Mouse (Mus musculus): ENCODE data around the gene Gm21409. TPM values are rescaled to one million over a fixed set of nuclear protein-coding genes. Genes with fewer than 3 reads are reported as not detected.
"Not testable (repeated sequence)": the region's sequence is repeated elsewhere in the genome, so short reads cannot be mapped to it uniquely, and the experiment has no call there.

Gene Gm21409
- not detected in 2 replicates for polyA plus RNA-seq (2016; fragmentation: Nextera tagmentation; extraction: Ambion mirVana)

- not testable (repeated sequence) for H3K27ac ChIP-seq; ATAC-seq (ENCODE audit: low FRiP score, low read depth); H3K4me3 ChIP-seq; H3K9ac ChIP-seq; H3K36me3 ChIP-seq; H3K27me3 ChIP-seq (replicated peaks); H3K4me2 ChIP-seq (replicated peaks); H3K4me1 ChIP-seq; H3K9me3 ChIP-seq
- no CpG with 5 or more reads among the region's 6 CpGs for WGBS
Observed at GRCm38 (mm10) chrY:84746385-84746784, at the start of gene Gm21409. TSS of gene Gm21409 (plus strand) at chrY:84746685.

Other genes starting within 250 kb of the Gm21409 start
- gene Gm21394, start 181.8 kb upstream of the Gm21409 start, polyA plus RNA-seq (2016; fragmentation: Nextera tagmentation; extraction: Ambion mirVana): not detected in 2 replicates